Mouse (Mus musculus) frontal cortex, adult 2 months (tissue): ENCODE measurements at regions not wholly inside any gene's neighbourhood (a gene's known extent, or its start where the extent isn't known, plus 50 kb on each side); places are given as distances from the start of the nearest gene placed in this dataset.

Experiments
- DNase-seq, 2 experiments: peaks; one replicate each; pipeline ENCODE4 v3.0.0; 2022; ENCODE audit warnings: low spot score in 1 of 2; ENCODE audit errors: extremely low spot score in 1 of 2

GRCm38 (mm10) chr4:69898831-69899230 is 511.4 kb downstream of the Cdk5rap2 start:
- no peak for DNase-seq

- peak in 1 of 2 experiments; percentile 33 for DNase-seq
These were observed 514.1 kb downstream of the Cdk5rap2 start for GRCm38 (mm10) chr4:69896111-69896510.

GRCm38 (mm10) chr4:69892829-69893175 is 517.4 kb downstream of the Cdk5rap2 start:
- no peak for DNase-seq

GRCm38 (mm10) chr4:69891898-69892828 is 518.1 kb downstream of the Cdk5rap2 start:
- no peak for DNase-seq

- no peak for DNase-seq
These were observed 519.6 kb downstream of the Cdk5rap2 start for GRCm38 (mm10) chr4:69890655-69891054.

GRCm38 (mm10) chr4:69889931-69890634 is 520.2 kb downstream of the Cdk5rap2 start:
- DNase-seq, result no peak

- DNase-seq, result no peak
These were observed 533.5 kb downstream of the Cdk5rap2 start for GRCm38 (mm10) chr4:69876734-69877133.

GRCm38 (mm10) chr4:69870638-69871037 is 539.6 kb downstream of the Cdk5rap2 start:
- no peak for DNase-seq

GRCm38 (mm10) chr4:69855001-69855400 is 555.2 kb downstream of the Cdk5rap2 start:
- DNase-seq, result no peak

- no peak for DNase-seq
These were observed 557.6 kb downstream of the Cdk5rap2 start for GRCm38 (mm10) chr4:69852637-69853036.

GRCm38 (mm10) chr4:69849423-69849822 is 560.8 kb downstream of the Cdk5rap2 start:
- peak; percentile 3 to 29 for DNase-seq

GRCm38 (mm10) chr4:69839868-69840267 is 570.4 kb downstream of the Cdk5rap2 start:
- no peak for DNase-seq

GRCm38 (mm10) chr4:69838940-69839339 is 571.3 kb downstream of the Cdk5rap2 start:
- no peak for DNase-seq

GRCm38 (mm10) chr4:69824903-69825268 is 585.4 kb downstream of the Cdk5rap2 start:
- DNase-seq, result no peak

GRCm38 (mm10) chr4:69824215-69824902 is 585.9 kb downstream of the Cdk5rap2 start:
- DNase-seq, result no peak

GRCm38 (mm10) chr4:69823311-69823940 is 586.8 kb downstream of the Cdk5rap2 start:
- DNase-seq, result no peak

GRCm38 (mm10) chr4:69818885-69819284 is 591.4 kb downstream of the Cdk5rap2 start:
- no peak for DNase-seq

- DNase-seq, result no peak
These were observed 624.7 kb downstream of the Cdk5rap2 start for GRCm38 (mm10) chr4:69785481-69786050.

- DNase-seq, result no peak
These were observed 629.0 kb downstream of the Cdk5rap2 start for GRCm38 (mm10) chr4:69781258-69781657.

GRCm38 (mm10) chr4:69761841-69762240 is 648.4 kb downstream of the Cdk5rap2 start:
- peak; percentile 63 to 64 for DNase-seq
